Mouse (Mus musculus) cortical plate, adult 2 months (tissue): Measurements from ENCODE around the gene Klhl35. TPM values are rescaled to one million over a fixed set of nuclear protein-coding genes. Genes with fewer than 3 reads are reported as not detected.
A peak's percentile ranks its signal among the peaks of the same experiment; 100 is the strongest.
"Not testable (repeated sequence)": the region's sequence is repeated elsewhere in the genome, so short reads cannot be mapped to it uniquely, and the experiment has no call there.

Source experiments
- H3K27ac ChIP-seq: fragments of 200-500 bp; 2 replicates; pipeline ENCODE4 v1.5.1; 2012; ENCODE audit warnings: low read length, control low read depth, inconsistent platforms; ENCODE audit not compliant: insufficient read depth
- H3K4me1 ChIP-seq: fragments of 200-500 bp; 2 replicates; pipeline ENCODE4 v1.6.1; 2011; ENCODE audit warnings: low read length; ENCODE audit not compliant: control insufficient read depth, insufficient read depth
- H3K4me3 ChIP-seq: fragments of 200-500 bp; 2 replicates; pipeline ENCODE4 v1.5.1; 2011; ENCODE audit warnings: mild to moderate bottlenecking, low read length, control low read depth; ENCODE audit not compliant: insufficient read depth
- CTCF ChIP-seq: fragments of 200-500 bp; IDR thresholded peaks from 2 replicates; pipeline ENCODE4 v1.5.1; 2011; ENCODE audit warnings: mild to moderate bottlenecking, control low read depth, low read length; ENCODE audit not compliant: insufficient read depth; ENCODE audit errors: extremely low read depth
- POLR2A ChIP-seq: fragments of 200-500 bp; IDR thresholded peaks from 2 replicates; pipeline ENCODE4 v1.6.1; 2011; ENCODE audit warnings: mild to moderate bottlenecking, low read length, control low read depth; ENCODE audit not compliant: insufficient read depth; ENCODE audit errors: extremely low read depth
- polyA plus RNA-seq: library from polyadenylated mRNA; depleted of rRNA; stranded (reverse); fragments of >200 nt; gene quantifications from 2 replicates; pipeline ENCODE4 v1.2.3, GENCODE M21; 2012

Gene Klhl35
- polyA plus RNA-seq, 1 experiment, result 2.2 TPM

DNA sequence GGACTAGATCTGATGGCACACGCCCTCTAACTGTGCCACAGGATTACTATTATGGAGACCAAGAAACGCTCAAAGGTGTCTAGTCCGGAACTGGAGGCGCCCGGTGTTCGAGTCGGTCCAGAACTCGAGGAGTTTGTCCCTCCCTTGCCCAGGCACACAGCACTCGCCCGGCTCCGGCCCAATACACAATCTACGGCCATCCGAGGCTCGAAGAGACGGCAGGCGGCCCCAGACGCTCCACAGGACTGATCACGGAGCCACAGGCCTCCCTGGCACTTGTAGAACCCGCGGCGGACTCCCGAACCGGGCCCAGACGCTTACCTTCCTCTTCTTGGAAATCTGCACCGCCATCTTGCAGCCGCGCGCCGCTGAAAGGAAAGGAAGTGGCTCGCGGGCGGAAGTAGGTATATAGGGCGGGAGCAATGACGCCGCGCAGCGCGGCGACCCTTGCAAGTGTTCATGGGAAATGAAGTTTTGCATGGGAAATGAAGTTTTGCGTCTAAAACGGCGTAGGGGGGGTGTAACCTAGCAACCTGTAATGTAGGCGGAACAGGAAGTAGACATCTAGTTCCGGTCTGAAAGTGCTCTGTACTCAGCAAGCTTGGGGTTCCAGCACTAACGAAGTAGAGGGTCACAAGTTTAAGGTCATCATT lies 17.6 kb downstream of the Klhl35 start, which contains the start of gene Rps3:
Gene Rps3 (minus strand): TSS at position 468 of the 653 bp plus-strand sequence.
- H3K4me3 ChIP-seq, result peak within 1 kb of the TSS; percentile 81
- H3K4me1 ChIP-seq, result peaks cover 4% of the 10 kb centered on the region
- H3K27ac ChIP-seq, result 0 out of 2 replicates have a peak within 1 kb of the TSS, but pooled peaks have one; percentile 15
- peak; percentile 90 for TF ChIP-seq POLR2A
- no peak for TF ChIP-seq CTCF

DNA sequence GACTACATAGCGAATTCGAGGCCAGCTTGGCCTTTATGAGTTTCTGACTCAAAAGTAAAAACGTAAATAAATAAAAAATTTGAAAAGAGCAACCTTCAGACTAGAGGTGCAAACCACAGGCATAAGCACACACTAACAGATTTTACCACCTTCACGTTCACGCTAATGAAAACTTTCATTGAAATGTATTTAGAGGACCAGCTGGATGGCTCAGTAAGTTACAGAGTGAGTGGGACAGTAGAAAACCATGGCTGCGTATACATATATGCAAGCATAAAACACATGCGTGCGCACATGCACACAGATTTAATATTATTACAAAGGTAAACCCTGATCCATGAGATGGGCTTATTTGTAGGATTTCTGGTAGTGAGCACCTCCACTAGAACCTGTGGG lies 18.1 kb downstream of the Klhl35 start:
- TF ChIP-seq POLR2A, result no peak
- no peak overlapping the region for H3K27ac ChIP-seq
- H3K4me3 ChIP-seq, result no peak overlapping the region
- H3K4me1 ChIP-seq, result peaks cover 4% of the 10 kb centered on the region

DNA sequence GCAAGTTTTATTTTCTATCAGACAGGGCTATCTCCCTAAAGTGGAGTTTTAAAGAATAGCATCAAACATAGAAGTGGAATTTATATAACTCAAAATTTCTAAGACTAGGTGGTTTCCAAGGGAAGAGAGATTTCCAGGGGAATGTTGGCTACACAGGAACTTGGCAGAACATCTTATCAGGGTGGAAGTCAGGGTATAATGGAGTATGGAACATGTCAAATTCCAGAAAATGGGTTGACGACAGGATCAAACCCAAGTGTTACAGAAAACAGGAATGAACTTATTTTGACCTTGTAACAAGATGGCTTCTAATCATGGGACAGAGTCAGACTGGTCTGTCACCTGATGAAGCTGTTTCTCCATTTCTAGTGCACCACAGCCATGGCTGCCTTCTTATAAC lies 18.9 kb downstream of the Klhl35 start:
- peaks cover 4% of the 10 kb centered on the region for H3K4me1 ChIP-seq
- no peak for TF ChIP-seq CTCF
- TF ChIP-seq POLR2A, result no peak
- H3K27ac ChIP-seq, result no peak overlapping the region
- H3K4me3 ChIP-seq, result no peak overlapping the region

DNA sequence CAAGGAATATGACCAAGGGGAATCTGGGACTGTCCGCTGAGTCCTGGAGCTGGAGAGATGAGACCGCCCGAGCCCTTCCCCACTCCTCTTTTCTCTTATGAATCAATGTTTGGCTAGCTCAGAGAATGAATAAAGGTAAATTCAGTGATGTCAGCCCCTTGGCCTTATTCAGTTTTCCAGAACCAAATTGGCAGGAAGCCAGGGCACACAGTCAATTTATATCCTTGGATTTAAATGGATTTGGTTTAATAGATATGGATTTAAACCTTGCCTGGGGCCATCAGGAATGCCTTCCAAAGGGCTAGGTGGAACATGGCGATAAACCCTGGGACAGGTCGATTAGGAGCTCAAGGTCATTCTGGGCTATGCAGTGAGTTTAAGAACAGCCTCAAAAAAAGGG lies 23.9 kb downstream of the Klhl35 start:
- TF ChIP-seq POLR2A (no peak), CTCF (no peak)
- no peak overlapping the region for H3K4me3 ChIP-seq
- no peaks in the 10 kb centered on the region for H3K4me1 ChIP-seq
- H3K27ac ChIP-seq, result no peak overlapping the region

DNA sequence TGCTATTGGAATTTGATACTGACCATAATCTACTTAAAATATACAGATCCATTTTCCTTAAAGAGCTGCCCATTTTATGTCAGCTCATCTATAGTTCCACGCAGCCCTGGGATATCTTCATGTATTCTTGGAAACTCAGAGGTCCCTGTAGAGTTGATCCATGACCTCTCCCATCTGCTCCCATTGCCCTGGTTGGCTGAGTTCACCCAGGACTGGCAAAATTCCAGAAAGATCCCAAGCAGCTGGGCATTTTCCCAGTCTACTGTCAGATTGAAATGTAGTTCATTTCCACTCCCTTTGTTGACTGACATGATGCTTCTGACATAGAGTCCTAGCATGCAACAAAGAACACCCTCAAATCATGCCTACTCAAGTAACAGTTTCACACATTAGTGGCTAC lies 33.3 kb downstream of the Klhl35 start:
- H3K27ac ChIP-seq, result no peak overlapping the region
- no peaks in the 10 kb centered on the region for H3K4me1 ChIP-seq
- H3K4me3 ChIP-seq, result no peak overlapping the region
- no peak for TF ChIP-seq CTCF
- TF ChIP-seq POLR2A, result no peak

DNA sequence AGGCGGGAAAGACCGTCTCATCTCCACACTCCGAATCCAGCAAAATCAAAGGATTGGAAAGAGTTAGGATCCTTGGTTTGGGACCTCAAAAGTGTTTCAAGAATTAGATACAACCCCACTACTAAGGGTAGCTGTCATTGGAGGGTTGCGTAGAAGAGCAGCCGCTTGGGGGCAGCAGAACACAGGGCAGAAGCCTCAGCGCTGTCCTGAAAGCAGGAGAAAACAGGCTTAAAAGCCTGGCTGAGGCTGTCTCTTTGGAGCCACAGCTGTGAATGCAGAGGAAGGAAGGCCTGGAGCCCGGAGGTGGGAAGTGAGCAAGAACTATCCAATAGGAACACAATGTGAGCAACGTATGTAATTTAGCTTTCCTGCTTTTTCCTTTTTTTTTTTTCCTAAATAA lies 34.4 kb downstream of the Klhl35 start:
- Histone ChIP-seq H3K4me1 (no peaks in the 10 kb centered on the region), H3K4me3 (no peak overlapping the region), H3K27ac (no peak overlapping the region)
- no peak for TF ChIP-seq POLR2A
- peak; percentile 96 for TF ChIP-seq CTCF

DNA sequence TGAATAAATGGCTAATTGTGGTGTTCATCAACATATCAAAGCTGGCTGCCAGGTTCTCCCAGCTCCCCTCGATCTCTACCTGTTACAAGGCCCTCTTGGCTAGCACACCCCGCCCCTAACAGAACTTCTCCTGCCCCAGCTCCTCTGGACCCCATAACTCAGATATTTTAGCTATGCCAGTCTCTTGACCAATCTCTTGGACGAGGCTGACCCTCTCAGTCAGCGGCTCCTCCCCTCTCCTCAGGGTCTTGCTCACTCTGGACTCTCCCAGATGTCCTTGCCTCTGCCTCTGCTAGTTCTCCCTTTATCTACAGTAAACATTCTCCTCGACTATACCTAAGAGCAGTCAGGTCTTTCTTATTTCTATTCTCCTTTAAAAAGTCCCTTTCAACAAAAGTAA lies 34.9 kb downstream of the Klhl35 start:
- Histone ChIP-seq H3K4me1 (no peaks in the 10 kb centered on the region), H3K4me3 (no peak overlapping the region), H3K27ac (no peak overlapping the region)
- TF ChIP-seq CTCF (no peak), POLR2A (no peak)

DNA sequence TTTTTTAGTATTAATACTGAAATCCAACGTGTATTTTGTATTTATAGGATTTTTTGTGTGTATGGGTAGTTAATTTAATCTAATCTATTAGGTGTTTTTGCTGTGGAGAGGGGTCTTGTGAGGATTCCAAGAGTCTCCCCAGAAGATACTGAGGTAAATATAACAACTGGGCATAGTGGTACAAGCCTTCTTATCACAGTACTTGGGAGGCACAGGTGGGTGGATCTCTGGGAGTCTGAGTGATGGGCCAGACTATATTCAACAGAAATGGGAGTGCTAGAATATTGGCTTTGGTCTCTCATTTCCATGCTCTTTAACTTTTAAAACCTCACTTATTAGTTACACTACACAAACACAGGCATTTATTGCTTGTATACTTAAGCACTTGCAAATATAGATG lies 35.3 kb downstream of the Klhl35 start:
- Histone ChIP-seq H3K4me3 (no peak overlapping the region), H3K27ac (no peak overlapping the region), H3K4me1 (no peaks in the 10 kb centered on the region)
- TF ChIP-seq POLR2A (no peak), CTCF (no peak)

DNA sequence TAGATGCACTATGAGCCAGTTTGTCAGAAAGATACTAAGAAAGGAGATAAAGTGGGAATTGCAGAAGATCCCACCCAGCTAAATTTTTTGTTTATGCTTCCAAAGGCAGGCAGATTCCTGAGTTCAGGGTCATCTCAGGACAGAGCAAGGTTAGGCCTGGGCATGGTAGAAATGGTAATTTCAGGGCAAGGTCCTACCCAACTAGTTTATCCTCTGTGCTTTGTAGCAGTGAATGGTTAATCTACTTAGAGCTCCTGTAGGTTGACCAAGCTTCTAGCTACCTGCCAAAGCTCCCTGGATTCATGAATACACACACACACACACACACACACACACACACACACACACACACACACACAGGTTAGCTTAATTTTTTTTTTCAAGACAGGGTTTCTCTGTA lies 38.8 kb downstream of the Klhl35 start:
- TF ChIP-seq POLR2A (no peak), CTCF (no peak)
- Histone ChIP-seq H3K4me3 (no peak overlapping the region), H3K4me1 (no peaks in the 10 kb centered on the region), H3K27ac (no peak overlapping the region)

DNA sequence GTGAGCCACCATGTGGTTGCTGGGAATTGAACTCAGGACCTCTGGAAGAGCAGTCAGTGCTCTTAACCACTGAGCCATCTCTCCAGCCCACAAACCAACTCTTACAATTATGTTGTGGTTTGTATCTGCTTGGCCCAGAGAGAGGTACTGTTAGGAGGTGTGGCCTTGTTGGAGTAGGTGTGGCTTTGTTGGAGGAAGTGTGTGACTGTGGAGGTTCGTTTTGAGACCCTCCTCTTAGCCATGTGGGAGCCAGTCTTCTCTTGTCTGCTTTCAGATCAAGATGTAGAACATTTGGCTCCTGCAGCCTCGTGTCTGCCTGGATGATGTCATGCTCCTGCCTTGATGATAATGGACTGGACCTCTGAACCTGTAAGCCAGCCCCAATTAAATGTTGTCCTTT lies 42.4 kb downstream of the Klhl35 start:
- not testable (repeated sequence) for H3K4me3 ChIP-seq, H3K27ac ChIP-seq, H3K4me1 ChIP-seq

DNA sequence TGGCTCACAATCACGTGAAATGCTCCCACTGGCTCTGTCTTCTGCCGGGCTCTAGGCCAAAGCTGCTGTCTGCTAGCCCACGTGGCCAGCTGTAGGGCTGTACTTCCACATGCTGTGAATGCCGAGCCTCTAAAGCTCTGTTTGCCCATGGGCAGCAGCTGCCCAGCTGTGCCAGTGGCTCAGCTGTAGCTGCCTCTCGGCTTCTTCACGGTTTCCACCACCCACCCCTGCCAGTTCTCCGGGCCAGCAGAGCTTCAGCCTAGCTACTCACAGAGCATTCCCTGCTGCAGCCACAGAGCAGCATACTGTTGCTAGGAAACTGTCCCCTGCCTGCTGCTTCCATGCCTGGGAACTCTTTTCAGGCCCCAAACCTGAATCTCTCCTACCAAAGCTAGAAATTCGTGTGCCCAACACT lies 44.3 kb downstream of the Klhl35 start:
- TF ChIP-seq POLR2A (no peak), CTCF (no peak)
- Histone ChIP-seq H3K4me1 (0 out of 2 replicates have a peak, but pooled peaks cover 1% of the 10 kb centered on the region), H3K27ac (0 out of 2 replicates have a peak overlapping the region, but pooled peaks have one; percentile 14), H3K4me3 (no peak overlapping the region)
